Mouse (Mus musculus) macrophage (primary cell): ENCODE results near the gene Brd1. TPM values are rescaled to one million over a fixed set of nuclear protein-coding genes. Genes with fewer than 3 reads are reported as not detected.
"Not testable (repeated sequence)": the region's sequence is repeated elsewhere in the genome, so short reads cannot be mapped to it uniquely, and the experiment has no call there.

Experiments used
- H3K27ac ChIP-seq: fragments of 350-480 bp; formaldehyde crosslinking; 2 replicates; pipeline ENCODE4 v1.9.0; 2021
- H3K36me3 ChIP-seq: fragments of 350-480 bp; formaldehyde crosslinking; 2 replicates; pipeline ENCODE4 v1.9.0; 2021; ENCODE audit errors: inconsistent target
- H3K4me3 ChIP-seq: fragments of 350-480 bp; formaldehyde crosslinking; 2 replicates; pipeline ENCODE4 v1.9.0; 2021; ENCODE audit errors: inconsistent target
- H3K79me2 ChIP-seq: fragments of 350-480 bp; formaldehyde crosslinking; 2 replicates; pipeline ENCODE4 v1.9.0; 2021; ENCODE audit errors: inconsistent target
- WGBS: methylation state at CpG from one replicate; pipeline ENCODE4 v1.1.7; 2026; ENCODE audit warnings: inconsistent platforms; ENCODE audit not compliant: missing documents; 5-methylcytosine and 5-hydroxymethylcytosine counted together
- polyA plus RNA-seq: library from polyadenylated mRNA; stranded (reverse); fragments of 250-400 nt; gene quantifications from 3 replicates; pipeline ENCODE4 v1.2.4, GENCODE M21; 2018; ENCODE audit warnings: inconsistent platforms

The Brd1 gene
- polyA plus RNA-seq, 1 experiment from 2014 or later = 24.4 TPM

DNA sequence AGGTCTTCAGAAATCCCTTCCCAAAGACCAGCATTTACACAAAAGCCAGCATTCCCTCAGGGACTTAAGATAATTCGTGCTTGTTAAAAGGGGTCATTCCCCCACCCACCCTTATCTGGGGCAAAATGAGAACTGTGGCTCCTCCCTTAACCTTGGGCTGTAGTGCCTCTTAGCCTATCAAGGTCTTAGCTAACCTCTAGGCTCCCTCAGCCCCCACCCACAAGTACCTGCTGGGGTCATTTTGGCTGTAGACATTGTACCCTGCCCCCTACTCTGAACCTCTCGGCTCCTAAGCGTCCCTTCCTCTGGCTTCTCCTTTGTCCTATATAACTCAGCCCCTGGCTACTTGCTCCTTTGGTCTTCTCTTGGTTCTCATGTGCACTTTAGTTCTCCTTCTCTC, 11.9 kb upstream of the Brd1 start:
- 92% methylated on average over 3 of the region's 3 CpGs for WGBS
- no peak overlapping the region for H3K4me3 ChIP-seq
- H3K79me2 ChIP-seq = no peaks in the 10 kb centered on the region
- no peaks in the 10 kb centered on the region for H3K36me3 ChIP-seq
- peak overlapping the region; percentile 70 for H3K27ac ChIP-seq

DNA sequence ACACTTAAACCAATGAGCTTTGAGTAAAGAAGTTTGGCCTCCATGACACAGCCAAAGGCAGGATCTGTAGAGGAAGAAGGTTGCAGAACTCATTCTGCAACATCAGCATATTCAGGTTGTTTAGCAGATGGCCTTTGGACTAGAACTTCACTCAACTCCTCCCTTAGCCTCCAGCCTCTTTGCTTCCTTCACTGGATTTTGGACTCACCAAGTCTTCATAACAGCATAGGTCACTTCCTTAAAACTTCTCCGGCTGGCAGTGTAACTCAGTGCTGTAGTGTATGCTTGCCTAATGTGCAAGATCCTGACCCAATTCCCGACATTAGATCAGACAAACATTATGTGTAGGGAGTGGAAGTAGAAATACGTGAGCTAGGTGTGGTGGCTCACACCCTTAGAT, 11.3 kb upstream of the Brd1 start:
- Histone ChIP-seq H3K27ac (peak overlapping the region; percentile 70), H3K4me3 (no peak overlapping the region), H3K79me2 (no peaks in the 10 kb centered on the region), H3K36me3 (no peaks in the 10 kb centered on the region)
- WGBS = 46% methylated on average over 3 of the region's 3 CpGs

DNA sequence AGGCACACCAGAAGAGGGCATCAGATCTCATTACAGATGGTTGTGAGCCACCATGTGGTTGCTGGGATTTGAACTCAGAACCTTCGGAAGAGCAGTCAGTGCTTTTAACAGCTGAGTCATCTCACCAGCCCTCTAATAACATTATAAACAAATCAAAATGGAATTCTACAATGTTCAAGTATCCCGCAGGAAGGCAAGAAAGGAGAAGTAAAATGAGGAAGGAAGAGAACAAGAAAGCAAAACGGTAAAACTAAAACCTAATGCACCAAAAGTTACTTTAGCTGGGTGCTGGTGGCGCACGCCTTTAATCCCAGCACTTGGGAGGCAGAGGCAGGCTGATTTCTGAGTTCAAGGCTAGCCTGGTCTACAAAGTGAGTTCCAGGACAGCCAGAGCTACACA, 9.3 kb upstream of the Brd1 start:
- not testable (repeated sequence) for H3K36me3 ChIP-seq, H3K79me2 ChIP-seq, H3K4me3 ChIP-seq
- H3K27ac ChIP-seq = peak overlapping the region; percentile 70
- 11% methylated on average over 5 of the region's 5 CpGs for WGBS

DNA sequence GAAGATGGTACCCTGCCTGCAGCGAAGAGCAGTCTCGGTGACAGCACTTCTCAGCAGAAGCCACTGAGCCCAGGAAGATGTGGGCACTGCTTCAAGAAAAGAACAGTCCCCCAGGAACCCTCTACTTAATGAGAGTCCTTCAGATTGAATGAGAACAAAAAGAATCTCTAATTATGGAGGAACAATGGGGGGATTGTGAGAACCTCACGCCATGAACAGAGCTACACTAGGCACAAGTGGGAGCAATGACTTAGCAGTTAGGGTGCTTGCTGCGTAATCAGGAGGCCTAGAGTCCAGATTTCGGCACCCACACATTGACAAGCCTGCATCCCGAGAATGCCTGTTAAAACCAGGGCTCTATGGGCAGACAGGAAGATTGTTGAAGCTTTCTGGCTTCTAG, 7.3 kb upstream of the Brd1 start:
- H3K4me3 ChIP-seq = no peak overlapping the region
- H3K27ac ChIP-seq = no peak overlapping the region
- 95% methylated on average over 6 of the region's 6 CpGs for WGBS
- H3K79me2 ChIP-seq = no peaks in the 10 kb centered on the region
- H3K36me3 ChIP-seq = no peaks in the 10 kb centered on the region

DNA sequence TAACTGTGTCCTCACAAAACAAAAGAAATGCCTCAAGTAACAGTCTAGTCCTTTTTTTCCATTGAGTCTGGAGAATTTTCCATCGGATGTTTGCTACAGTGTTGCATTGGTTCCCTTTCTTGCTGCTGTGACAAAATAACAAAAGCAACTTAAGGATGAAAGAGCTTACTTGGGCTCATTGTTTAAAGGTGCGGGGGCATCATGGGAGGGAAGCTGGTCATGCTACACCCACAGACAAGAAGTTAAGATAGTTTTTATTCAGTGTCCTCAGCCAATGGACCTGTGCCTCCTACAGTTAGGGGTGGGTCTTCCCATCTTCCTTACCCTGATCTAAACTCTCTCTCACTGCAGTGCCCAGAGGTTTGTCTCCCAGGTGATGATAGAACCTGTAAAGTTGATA, 4.4 kb upstream of the Brd1 start:
- H3K36me3 ChIP-seq = no peaks in the 10 kb centered on the region
- H3K4me3 ChIP-seq = no peak overlapping the region
- H3K27ac ChIP-seq = no peak overlapping the region
- 85% methylated on average over 2 of the region's 2 CpGs for WGBS
- H3K79me2 ChIP-seq = no peaks in the 10 kb centered on the region; the same call in 1 of the 2 replicates

DNA sequence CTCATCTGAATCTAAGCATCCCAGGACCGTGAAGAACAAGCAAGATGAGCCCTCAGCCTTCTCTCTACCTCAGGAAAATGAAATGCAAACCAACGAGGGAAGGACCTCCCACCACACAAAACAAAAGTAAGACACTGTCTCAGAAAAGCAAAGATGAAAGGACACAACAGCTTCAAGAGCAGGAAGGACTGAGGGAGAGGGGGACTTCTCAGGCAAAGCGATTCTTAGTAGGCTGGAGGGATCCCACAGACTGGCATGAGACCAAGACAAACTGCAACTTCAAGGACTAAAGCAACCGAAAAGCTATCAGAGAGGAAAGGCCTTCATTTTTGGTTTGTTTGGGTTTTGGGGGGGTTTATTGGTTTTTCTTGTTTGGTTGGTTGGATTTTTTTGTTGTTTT, 2.1 kb upstream of the Brd1 start:
- Histone ChIP-seq H3K79me2 (peaks cover 20% of the 10 kb centered on the region), H3K27ac (no peak overlapping the region), H3K4me3 (no peak overlapping the region), H3K36me3 (no peaks in the 10 kb centered on the region)
- WGBS = 65% methylated on average over 4 of the region's 4 CpGs

DNA sequence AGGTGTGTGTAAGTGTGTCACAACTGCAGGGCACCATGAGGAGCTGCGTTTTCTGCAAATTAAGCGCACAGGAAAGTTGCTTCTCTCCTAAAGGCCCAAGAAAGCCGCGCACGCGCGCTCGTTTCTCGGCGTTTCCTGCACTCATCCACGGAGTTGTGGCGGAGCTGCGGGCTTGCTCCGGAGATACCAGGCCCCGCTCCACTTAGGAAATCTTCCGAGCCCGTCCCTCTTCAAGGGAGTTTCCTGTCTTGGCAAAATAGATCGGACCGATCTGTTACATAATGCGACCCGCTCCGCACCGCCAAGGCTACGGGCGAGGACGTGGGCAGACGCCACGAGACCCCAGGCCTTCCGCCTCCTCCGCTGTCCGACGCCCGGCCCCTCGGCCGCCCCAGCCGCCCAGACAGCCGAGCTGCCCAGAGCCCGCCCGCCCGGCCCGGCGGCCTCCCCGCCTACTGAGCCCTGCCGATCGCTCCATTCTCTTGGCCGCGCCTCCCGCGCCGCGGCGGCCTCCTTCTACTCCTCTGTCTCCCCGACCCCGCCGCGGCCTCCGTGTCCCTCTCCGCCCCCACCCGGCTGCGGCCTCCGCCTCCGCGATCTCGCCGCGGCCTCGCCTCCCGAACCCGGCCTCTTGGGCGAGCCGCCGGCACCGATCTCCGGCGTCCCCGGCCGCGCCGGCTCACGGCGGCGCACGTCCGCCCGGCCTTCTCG, 837 bp downstream of the Brd1 start:
- Histone ChIP-seq H3K27ac (peak overlapping the region; percentile 67), H3K36me3 (peaks cover 23% of the 10 kb centered on the region), H3K4me3 (peak overlapping the region; percentile 72), H3K79me2 (peaks cover 50% of the 10 kb centered on the region)
- WGBS = under 1% methylated on average over 43 of the region's 86 CpGs

DNA sequence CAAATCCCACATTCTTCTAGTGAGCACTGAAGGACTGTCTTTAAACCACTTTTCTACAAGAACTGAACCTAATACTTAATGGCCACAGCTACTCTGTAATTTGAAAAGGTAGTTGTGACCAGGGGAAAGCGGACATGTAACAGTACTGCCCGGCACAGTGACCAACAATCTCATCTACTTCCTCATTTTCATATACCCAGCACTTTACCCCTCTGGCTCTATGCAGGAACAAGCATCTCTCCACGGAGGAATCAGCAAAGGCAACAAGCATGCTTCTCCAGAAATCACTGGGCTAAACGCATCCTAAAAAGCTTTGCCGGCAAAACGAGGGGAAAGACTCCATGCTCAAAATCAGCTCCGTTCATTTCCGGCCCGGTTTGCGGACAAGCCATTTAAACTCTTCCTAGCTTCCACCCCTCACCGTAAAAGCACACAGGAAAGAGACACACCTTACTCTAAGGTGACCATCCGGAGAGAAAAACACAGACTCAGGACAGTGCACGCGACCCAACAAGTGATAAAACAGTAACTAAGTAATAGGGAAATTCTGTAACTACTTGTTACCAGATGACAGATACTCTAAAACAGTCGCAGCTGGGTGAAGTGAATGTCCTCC, 1.5 kb downstream of the Brd1 start:
- H3K27ac ChIP-seq = peak overlapping the region; percentile 67
- peaks cover 55% of the 10 kb centered on the region for H3K79me2 ChIP-seq
- H3K36me3 ChIP-seq = peaks cover 26% of the 10 kb centered on the region
- H3K4me3 ChIP-seq = peak overlapping the region; percentile 72
- 3% methylated on average over 15 of the region's 15 CpGs for WGBS

DNA sequence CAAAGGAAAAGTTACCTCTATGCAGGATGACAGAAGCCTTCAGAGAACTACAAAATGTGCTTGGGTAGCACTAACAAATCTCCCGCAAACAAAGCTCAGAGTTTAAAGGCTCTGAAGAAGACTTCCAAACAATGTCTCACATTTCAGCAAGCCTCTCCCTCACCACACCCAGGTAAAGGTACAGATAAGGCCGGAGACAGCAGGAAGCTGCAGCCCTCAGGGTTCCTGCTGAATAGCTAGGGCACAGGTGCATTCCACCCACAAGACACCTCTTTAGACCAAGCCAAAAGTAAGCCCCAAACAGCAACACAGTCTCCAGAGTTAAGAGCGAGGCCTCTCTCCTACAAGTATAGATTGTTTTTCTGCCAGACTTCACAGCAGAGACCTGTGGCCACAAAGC, 3.3 kb downstream of the Brd1 start:
- Histone ChIP-seq H3K79me2 (peaks cover 73% of the 10 kb centered on the region), H3K36me3 (peaks cover 35% of the 10 kb centered on the region), H3K4me3 (no peak overlapping the region), H3K27ac (no peak overlapping the region)
- 74% methylated on average over 3 of the region's 3 CpGs for WGBS

DNA sequence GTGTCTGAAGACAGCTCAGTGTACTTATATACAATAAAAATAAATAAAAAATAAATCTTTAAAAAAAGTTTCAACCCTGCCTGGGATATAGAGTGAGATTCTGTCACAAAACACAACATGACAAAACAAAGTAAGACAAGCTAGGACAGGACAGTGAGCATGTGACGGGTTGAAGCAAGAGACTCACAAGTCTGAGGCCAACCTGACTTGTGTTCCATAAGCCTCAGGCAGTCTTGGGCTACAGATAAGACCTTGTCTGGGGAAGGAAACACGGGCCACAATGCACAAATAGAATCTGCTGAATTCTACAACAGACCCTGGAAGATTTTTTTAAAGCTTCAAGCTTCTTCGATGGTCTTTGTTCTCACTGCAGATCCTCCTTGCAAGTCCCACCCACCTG, 6.8 kb downstream of the Brd1 start:
- Histone ChIP-seq H3K4me3 (no peak overlapping the region), H3K36me3 (peaks cover 44% of the 10 kb centered on the region)
- 81% methylated on average over 3 of the region's 3 CpGs for WGBS

DNA sequence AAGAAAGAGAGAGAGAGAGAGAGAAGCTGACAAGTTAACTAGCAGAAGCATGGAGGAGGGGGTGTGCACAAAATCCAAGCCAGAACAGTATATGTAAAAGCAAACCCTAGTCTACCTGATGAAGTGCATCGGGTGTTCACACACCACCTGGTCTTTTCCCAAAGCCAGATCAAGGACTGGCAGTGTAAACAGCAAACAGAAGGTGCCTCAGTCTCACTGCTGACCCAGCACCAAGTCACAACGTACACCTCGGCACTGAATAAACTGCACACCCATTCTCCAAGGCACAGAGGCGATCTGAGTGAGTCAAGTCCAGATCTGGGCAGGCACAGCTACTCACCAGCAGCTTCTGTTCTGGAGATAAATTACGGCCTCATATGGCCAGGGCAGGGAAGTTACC, 9.0 kb downstream of the Brd1 start:
- Histone ChIP-seq H3K4me3 (no peak overlapping the region), H3K27ac (no peak overlapping the region), H3K36me3 (peaks cover 48% of the 10 kb centered on the region), H3K79me2 (peaks cover 98% of the 10 kb centered on the region)
- 97% methylated on average over 5 of the region's 5 CpGs for WGBS

More for the DNA sequence above, 6.8 kb downstream of the Brd1 start:
- Histone ChIP-seq H3K79me2 (peaks cover 98% of the 10 kb centered on the region), H3K27ac (no peak overlapping the region)

DNA sequence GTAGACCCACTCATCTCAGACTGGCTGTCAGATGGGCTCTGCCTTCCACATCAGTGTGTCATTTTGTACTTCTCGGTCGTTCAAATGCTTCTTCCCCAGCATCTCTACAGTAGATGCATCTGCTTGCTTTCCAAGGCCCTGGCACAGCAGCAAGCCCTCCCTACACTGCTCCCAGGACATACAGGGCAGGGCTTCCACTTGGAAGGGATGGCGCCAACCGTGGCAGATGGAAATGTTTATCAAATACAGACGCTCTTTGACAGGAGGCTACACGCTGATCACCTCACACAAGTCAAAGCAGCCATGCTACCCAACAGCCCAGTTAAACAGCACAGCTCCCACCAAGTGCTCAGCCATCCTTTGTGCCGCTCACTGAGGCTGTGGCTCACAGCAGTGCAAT, 9.7 kb downstream of the Brd1 start:
- Histone ChIP-seq H3K27ac (no peak overlapping the region), H3K36me3 (peaks cover 40% of the 10 kb centered on the region), H3K4me3 (no peak overlapping the region), H3K79me2 (peaks cover 98% of the 10 kb centered on the region)
- WGBS = 91% methylated on average over 7 of the region's 7 CpGs

DNA sequence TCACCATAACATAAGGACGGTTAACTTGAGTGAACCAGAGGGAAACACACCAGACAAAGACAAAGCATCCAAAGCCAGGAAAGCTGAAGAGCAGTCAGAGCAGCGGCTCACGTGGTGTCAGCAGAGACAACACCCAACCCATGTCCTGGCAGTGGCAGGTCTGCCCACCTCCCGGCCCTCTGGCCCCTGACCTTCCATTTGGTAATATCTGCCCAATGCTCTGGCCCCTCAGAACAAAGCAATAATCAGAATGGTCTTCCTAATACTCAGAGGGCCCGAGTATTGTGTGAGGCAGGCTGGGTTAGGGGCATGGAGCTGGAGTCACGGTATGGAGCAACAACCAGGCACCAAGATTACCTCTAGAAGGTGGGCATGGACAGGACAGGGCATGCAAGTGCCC, 10.8 kb downstream of the Brd1 start:
- peaks cover 36% of the 10 kb centered on the region; the same call in 1 of the 2 replicates for H3K36me3 ChIP-seq
- 87% methylated on average over 6 of the region's 6 CpGs for WGBS
- H3K79me2 ChIP-seq = peaks cover 98% of the 10 kb centered on the region
- H3K4me3 ChIP-seq = no peak overlapping the region
- H3K27ac ChIP-seq = no peak overlapping the region

DNA sequence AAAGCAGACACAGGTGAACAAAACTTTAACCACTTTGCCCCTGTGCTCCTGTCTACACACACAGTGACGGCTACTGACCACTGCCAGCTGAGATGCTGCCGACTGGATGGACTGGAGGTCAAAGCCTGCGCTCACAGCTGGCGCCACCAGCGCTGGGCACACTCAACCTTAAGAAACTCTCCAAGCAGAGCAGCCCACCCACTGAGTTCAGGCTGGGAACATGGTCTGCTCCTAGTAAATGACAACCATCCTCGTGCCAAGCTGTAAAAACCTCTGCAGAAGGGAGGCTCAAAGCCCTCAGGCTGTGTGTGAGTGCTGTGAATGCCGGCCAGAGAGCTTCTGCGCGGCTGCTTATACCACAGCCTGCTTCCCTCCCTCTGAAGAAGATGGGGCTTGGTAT, 16.8 kb downstream of the Brd1 start:
- WGBS = 89% methylated on average over 8 of the region's 9 CpGs
- no peak overlapping the region for H3K4me3 ChIP-seq
- peaks cover 52% of the 10 kb centered on the region for H3K36me3 ChIP-seq
- H3K27ac ChIP-seq = no peak overlapping the region
- peaks cover 99% of the 10 kb centered on the region for H3K79me2 ChIP-seq

DNA sequence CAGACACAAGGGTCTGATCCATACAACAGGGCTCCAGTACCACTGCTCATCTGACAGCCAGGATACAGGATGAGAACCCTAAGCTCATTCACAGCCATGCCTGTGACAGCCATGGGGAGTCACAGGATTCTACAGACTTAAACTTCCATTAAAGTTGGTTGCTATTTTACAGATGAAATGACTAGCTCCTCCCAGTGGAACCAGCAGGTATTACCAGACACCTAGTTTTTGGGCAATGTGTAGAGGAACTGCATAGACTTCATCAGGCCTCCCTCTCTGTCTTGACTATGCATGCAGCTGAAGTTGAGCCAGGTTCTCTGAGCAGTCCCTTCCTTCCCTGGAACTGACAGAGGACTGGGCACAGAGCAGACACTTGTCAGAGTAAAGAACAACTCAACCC, 17.7 kb downstream of the Brd1 start:
- peaks cover 99% of the 10 kb centered on the region for H3K79me2 ChIP-seq
- H3K36me3 ChIP-seq = peaks cover 58% of the 10 kb centered on the region
- no peak overlapping the region for H3K27ac ChIP-seq
- H3K4me3 ChIP-seq = no peak overlapping the region
